In genomic region chr8:47205472-47205871, GRCm38 (mm10) we compare ENCODE assay signal across 17 mouse cellular contexts.
A peak's percentile ranks its signal among the peaks of the same experiment; 100 is the strongest.
DNase-seq lines count a peak whose midpoint lies in the region; TF ChIP-seq lines count a peak whose summit lies in the region.
"Had no signal": no experiment of that assay in that cellular context is flagged by ENCODE, and none has a peak within 500 bp of the region (broad histone marks: within the 10 kb centered on the region; RNA-seq: fewer than 3 reads in every experiment).

No protein-coding gene starts in this region.

- no peaks in the 10 kb centered on the region for H3K27me3 ChIP-seq in heart, embryonic 10.5 days (ENCODE audit: insufficient read depth, poor library complexity, severe bottlenecking)
- H3K27me3 ChIP-seq: embryonic facial prominence, embryonic 12.5 days; limb, embryonic 15.5 days; neural tube, embryonic 13.5 days had no signal

- H3K27ac ChIP-seq in heart, embryonic 10.5 days = no peak overlapping the region
- H3K27ac ChIP-seq: embryonic facial prominence, embryonic 12.5 days; limb, embryonic 15.5 days; neural tube, embryonic 13.5 days had no signal

- H3K4me3 ChIP-seq in heart, embryonic 10.5 days = no peak overlapping the region
- no peak overlapping the region for H3K4me3 ChIP-seq in lung, adult 2 months (replicated peaks; ENCODE audit: extremely low read depth, low read depth, low read length)
- H3K4me3 ChIP-seq: embryonic facial prominence, embryonic 12.5 days; limb, embryonic 15.5 days; neural tube, embryonic 13.5 days had no signal

- DNase-seq in heart, postnatal 4 days = peak; percentile 30
- no peak for DNase-seq in heart, embryonic 10.5 days (ENCODE audit: low spot score)
- no peak for DNase-seq in lung, adult 2 months
- no peak for DNase-seq in lung, postnatal 4 days
- peak; percentile 64 for DNase-seq in R1 (ENCODE audit: low read depth, low spot score)
- peak; percentile 17 for DNase-seq in lung, postnatal 36 days
- DNase-seq in right cerebral cortex, postnatal 10 days (ENCODE audit: low spot score in 2 of 2) = no peak
- DNase-seq: adrenal gland, postnatal 10 days; cerebellum, adult 2 months; gastrocnemius, postnatal 25 days; kidney, adult 11 months; kidney, postnatal 25 days; lung, embryonic 14.5 days; thymus, postnatal 14 days had no signal

- peaks cover 16% of the 10 kb centered on the region; the same call in 1 of the 2 replicates for H3K4me1 ChIP-seq in heart, embryonic 10.5 days
- no peaks in the 10 kb centered on the region; the same call in 1 of the 2 replicates for H3K4me1 ChIP-seq in lung, adult 2 months (ENCODE audit: control insufficient read depth, insufficient read depth, low read length)

- 0 out of 2 replicates have a peak, but pooled peaks have one; percentile 12 for TF ChIP-seq CTCF in lung, adult 2 months (IDR thresholded peaks at IDR 0.05; ENCODE audit: insufficient read depth, low read length)

- H3K36me3 ChIP-seq in heart, embryonic 10.5 days = peaks cover 10% of the 10 kb centered on the region; the same call in 1 of the 2 replicates

- 80% methylated on average over 5 of the region's 5 CpGs for WGBS in heart, embryonic 10.5 days
- WGBS in lung, adult 2 months = 79% methylated on average over 5 of the region's 5 CpGs

- H3K9me3 ChIP-seq in heart, embryonic 10.5 days = no peaks in the 10 kb centered on the region
- H3K9me3 ChIP-seq: embryonic facial prominence, embryonic 12.5 days; limb, embryonic 15.5 days; neural tube, embryonic 13.5 days had no signal

- no peak for TF ChIP-seq POLR2A in lung, adult 2 months (IDR thresholded peaks at IDR 0.05; ENCODE audit: borderline replicate concordance, extremely low read depth, low read depth, low read length)

Comparison
In these comparisons a context has a peak if more than half of its experiments do, and no peak if none do; other contexts are left out.
1. DNase-seq: peak in heart, postnatal 4 days (single experiment), R1 (single experiment) and lung, postnatal 36 days (single experiment); none in heart, embryonic 10.5 days (single experiment), lung, adult 2 months (single experiment), lung, postnatal 4 days (0 of 2) and right cerebral cortex, postnatal 10 days (0 of 2).